Comparison of ENCODE assay signal across 9 mouse cellular contexts in genomic region chr17:86963586-86963902, GRCm38 (mm10). TPM values are rescaled to one million over a fixed set of nuclear protein-coding genes. Genes with fewer than 3 reads are reported as not detected.
DNase-seq lines count a peak whose midpoint lies in the region; ATAC-seq and TF ChIP-seq lines count a peak whose summit lies in the region.
"Had no signal": no experiment of that assay in that cellular context is flagged by ENCODE, and none has a peak within 500 bp of the region (broad histone marks: within the 10 kb centered on the region; RNA-seq: fewer than 3 reads in every experiment).

No protein-coding gene starts in this region.

- H3K4me3 ChIP-seq in cortical plate, adult 2 months (ENCODE audit: insufficient read depth, low read length) = peak overlapping the region; percentile 62
- H3K4me3 ChIP-seq in heart, postnatal 0 days (ENCODE audit: low read depth, low read length) = peak overlapping the region; percentile 92
- H3K4me3 ChIP-seq in liver, embryonic 16.5 days (ENCODE audit: low read depth, low read length) = peak overlapping the region; percentile 67

- no peak; the same call in 1 of the 2 replicates for ATAC-seq in heart, postnatal 0 days (ENCODE audit: insufficient read depth, low read depth)
- ATAC-seq in liver, embryonic 16.5 days (ENCODE audit: low read depth) = no peak
- no peak for ATAC-seq in frontal cortex, adult (ENCODE audit: low TSS enrichment)

- no peak for TF ChIP-seq EP300 in heart, postnatal 0 days (IDR thresholded peaks at IDR 0.05; ENCODE audit: low read depth)

- no peaks in the 10 kb centered on the region for H3K9me3 ChIP-seq in heart, postnatal 0 days (replicated peaks; ENCODE audit: control insufficient read depth, low read length)
- H3K9me3 ChIP-seq in liver, embryonic 16.5 days (replicated peaks; ENCODE audit: control insufficient read depth, low read length) = no peaks in the 10 kb centered on the region

- H3K27me3 ChIP-seq in heart, postnatal 0 days (ENCODE audit: control insufficient read depth, insufficient read depth, low read length) = no peaks in the 10 kb centered on the region
- H3K27me3 ChIP-seq in liver, embryonic 16.5 days (ENCODE audit: control insufficient read depth, insufficient read depth, low read depth, low read length) = peaks cover 30% of the 10 kb centered on the region
- H3K27me3 ChIP-seq in splenic B cell, adult 2 months (ENCODE audit: control insufficient read depth, insufficient read depth, low read length, poor library complexity, severe bottlenecking) = no peaks in the 10 kb centered on the region

- H3K27ac ChIP-seq in cortical plate, adult 2 months (ENCODE audit: insufficient read depth, low read length) = no peak overlapping the region
- H3K27ac ChIP-seq in heart, postnatal 0 days (ENCODE audit: low read depth) = peak overlapping the region; percentile 97
- H3K27ac ChIP-seq in liver, embryonic 16.5 days (ENCODE audit: low read length) = no peak overlapping the region; the same call in 1 of the 2 replicates

- no peaks in the 10 kb centered on the region for H3K36me3 ChIP-seq in heart, postnatal 0 days (replicated peaks; ENCODE audit: control insufficient read depth, insufficient read depth, low read length)
- H3K36me3 ChIP-seq in liver, embryonic 16.5 days (ENCODE audit: control insufficient read depth, insufficient read depth) = no peaks in the 10 kb centered on the region
- H3K36me3 ChIP-seq in splenic B cell, adult 2 months (ENCODE audit: control insufficient read depth, insufficient read depth, low read length, poor library complexity, severe bottlenecking) = peaks cover 2% of the 10 kb centered on the region

- 2% methylated on average over 18 of the region's 26 CpGs for WGBS in heart, postnatal 0 days
- under 1% methylated on average over 22 of the region's 26 CpGs for WGBS in liver, embryonic 16.5 days (ENCODE audit: insufficient replicate concordance)

- no peak for TF ChIP-seq CTCF in cortical plate, adult 2 months (IDR thresholded peaks at IDR 0.05; ENCODE audit: extremely low read depth, insufficient read depth, low read length)
- no peak for TF ChIP-seq CTCF in heart, postnatal 0 days (IDR thresholded peaks at IDR 0.05; ENCODE audit: low read depth)

- TF ChIP-seq POLR2A in cortical plate, adult 2 months (IDR thresholded peaks at IDR 0.05; ENCODE audit: extremely low read depth, insufficient read depth, low read length) = no peak

- peak; percentile 38 for DNase-seq in frontal cortex, postnatal 10 days (ENCODE audit: low spot score in 2 of 2)
- no peak for DNase-seq in frontal cortex, postnatal 14 days (ENCODE audit: low spot score in 2 of 2)
- peak; percentile 43 for DNase-seq in 3T3-L1 (ENCODE audit: low read depth, low spot score)
- DNase-seq in heart, postnatal 0 days (ENCODE audit: low spot score) = no peak
- peak; percentile 39 for DNase-seq in splenic B cell, adult 2 months (ENCODE audit: low read depth, low spot score)

- H3K9ac ChIP-seq in heart, postnatal 0 days (replicated peaks; ENCODE audit: low read depth, low read length) = peak overlapping the region; percentile 94
- H3K9ac ChIP-seq in liver, embryonic 16.5 days (ENCODE audit: low read depth, low read length) = peak overlapping the region; percentile 68

- peak overlapping the region; percentile 92 for H3K4me2 ChIP-seq in heart, postnatal 0 days (ENCODE audit: low read depth, low read length)
- H3K4me2 ChIP-seq in liver, embryonic 16.5 days (ENCODE audit: low read depth, low read length) = peak overlapping the region; percentile 68

- peaks cover 7% of the 10 kb centered on the region for H3K4me1 ChIP-seq in cortical plate, adult 2 months (ENCODE audit: control insufficient read depth, insufficient read depth, low read length)
- peaks cover 40% of the 10 kb centered on the region for H3K4me1 ChIP-seq in heart, postnatal 0 days (ENCODE audit: control insufficient read depth, insufficient read depth)
- H3K4me1 ChIP-seq in liver, embryonic 16.5 days (ENCODE audit: control insufficient read depth, low read depth, low read length) = peaks cover 4% of the 10 kb centered on the region; the same call in 1 of the 2 replicates

RNA-seq across cellular contexts. Expression of gene Rhoq, which starts 0.7 kb away (rescaled TPM):
- 26.5 and 26.8 TPM in 2 replicates for polyA plus RNA-seq in cortical plate, adult 2 months (2012; rRNA removed)
- total RNA-seq in heart, postnatal 0 days (2014; rRNA removed; ENCODE audit: low replicate concordance) = 67.4 and 74.6 TPM in 2 replicates
- 17.6 and 18.7 TPM in 2 replicates for polyA plus RNA-seq in heart, postnatal 0 days (2015; fragmentation: Nextera tagmentation; extraction: Ambion mirVana)
- 0.86 and 1.1 TPM in 2 replicates for polyA plus RNA-seq in liver, embryonic 16.5 days (2015; fragmentation: Nextera tagmentation; extraction: Ambion mirVana)

RNA-seq across cellular contexts. Expression of gene Atp6v1e2, which starts 15.8 kb away (rescaled TPM):
- polyA plus RNA-seq in cortical plate, adult 2 months (2012; rRNA removed) = not detected in 2 replicates
- total RNA-seq in heart, postnatal 0 days (2014; rRNA removed; ENCODE audit: low replicate concordance) = not detected in 2 replicates
- polyA plus RNA-seq in heart, postnatal 0 days (2015; fragmentation: Nextera tagmentation; extraction: Ambion mirVana) = not detected in 2 replicates
- polyA plus RNA-seq in liver, embryonic 16.5 days (2015; fragmentation: Nextera tagmentation; extraction: Ambion mirVana) = not detected in 2 replicates
- total RNA-seq: left cerebral cortex, postnatal 10 days had no signal

RNA-seq across cellular contexts. Expression of gene Tmem247, which starts 46.4 kb away (rescaled TPM):
- polyA plus RNA-seq in cortical plate, adult 2 months (2012; rRNA removed) = not detected in 2 replicates
- total RNA-seq in heart, postnatal 0 days (2014; rRNA removed; ENCODE audit: low replicate concordance) = not detected in 2 replicates
- not detected in 2 replicates for polyA plus RNA-seq in heart, postnatal 0 days (2015; fragmentation: Nextera tagmentation; extraction: Ambion mirVana)
- polyA plus RNA-seq in liver, embryonic 16.5 days (2015; fragmentation: Nextera tagmentation; extraction: Ambion mirVana) = not detected in 2 replicates
- total RNA-seq: left cerebral cortex, postnatal 10 days had no signal

Comparison
In these comparisons a context has a peak if more than half of its experiments do, and no peak if none do; other contexts are left out.
1. DNase-seq: peak in frontal cortex, postnatal 10 days (2 of 2), 3T3-L1 (single experiment) and splenic B cell, adult 2 months (single experiment); none in frontal cortex, postnatal 14 days (0 of 2) and heart, postnatal 0 days (single experiment).
2. Peak in every context shown above with its lines, with median percentiles within 50 percentile points of each other: H3K4me3 ChIP-seq.